In genomic region chr6:124585761-124586160, GRCm38 (mm10) we compare ENCODE assay signal across 20 mouse cellular contexts. TPM values are rescaled to one million over a fixed set of nuclear protein-coding genes. Genes with fewer than 3 reads are reported as not detected.
A peak's percentile ranks its signal among the peaks of the same experiment; 100 is the strongest.
DNase-seq lines count a peak whose midpoint lies in the region; ATAC-seq and TF ChIP-seq lines count a peak whose summit lies in the region.
"Had no signal": no experiment of that assay in that cellular context is flagged by ENCODE, and none has a peak within 500 bp of the region (broad histone marks: within the 10 kb centered on the region; RNA-seq: fewer than 3 reads in every experiment).

No protein-coding gene starts in this region.

- no peaks in the 10 kb centered on the region for H3K36me3 ChIP-seq in heart, embryonic 10.5 days
- H3K36me3 ChIP-seq in heart, postnatal 0 days (replicated peaks; ENCODE audit: control insufficient read depth, insufficient read depth, low read length) = no peaks in the 10 kb centered on the region
- H3K36me3 ChIP-seq in intestine, embryonic 16.5 days (ENCODE audit: control insufficient read depth, insufficient read depth, low read length) = no peaks in the 10 kb centered on the region
- H3K36me3 ChIP-seq: heart, embryonic 15.5 days; neural tube, embryonic 15.5 days had no signal

- no peak overlapping the region for H3K27ac ChIP-seq in heart, embryonic 10.5 days
- H3K27ac ChIP-seq in heart, postnatal 0 days (ENCODE audit: low read depth) = no peak overlapping the region
- no peak overlapping the region for H3K27ac ChIP-seq in intestine, embryonic 16.5 days (ENCODE audit: low read length)
- H3K27ac ChIP-seq: heart, embryonic 15.5 days; hindbrain, postnatal 0 days; liver, embryonic 14.5 days; neural tube, embryonic 15.5 days had no signal

- WGBS in heart, embryonic 10.5 days = 87% methylated on average over 3 of the region's 3 CpGs
- 76% methylated on average over 3 of the region's 3 CpGs for WGBS in heart, postnatal 0 days
- 82% methylated on average over 3 of the region's 3 CpGs for WGBS in intestine, embryonic 16.5 days

- H3K9ac ChIP-seq in heart, postnatal 0 days (replicated peaks; ENCODE audit: low read depth, low read length) = no peak overlapping the region
- no peak overlapping the region for H3K9ac ChIP-seq in intestine, embryonic 16.5 days (ENCODE audit: low read depth, low read length)
- H3K9ac ChIP-seq: heart, embryonic 15.5 days; liver, embryonic 14.5 days; neural tube, embryonic 15.5 days had no signal

- H3K4me2 ChIP-seq in heart, postnatal 0 days (ENCODE audit: low read depth, low read length) = no peak overlapping the region
- H3K4me2 ChIP-seq in intestine, embryonic 16.5 days (ENCODE audit: low read depth, low read length) = no peak overlapping the region
- H3K4me2 ChIP-seq: heart, embryonic 15.5 days; neural tube, embryonic 15.5 days had no signal

- TF ChIP-seq CTCF in heart, postnatal 0 days (IDR thresholded peaks at IDR 0.05; ENCODE audit: low read depth) = no peak

- no peaks in the 10 kb centered on the region for H3K9me3 ChIP-seq in heart, embryonic 10.5 days
- no peaks in the 10 kb centered on the region for H3K9me3 ChIP-seq in heart, postnatal 0 days (replicated peaks; ENCODE audit: control insufficient read depth, low read length)
- H3K9me3 ChIP-seq in intestine, embryonic 16.5 days (ENCODE audit: control insufficient read depth, low read length) = no peaks in the 10 kb centered on the region
- H3K9me3 ChIP-seq: heart, embryonic 15.5 days; neural tube, embryonic 15.5 days had no signal

- H3K27me3 ChIP-seq in heart, embryonic 10.5 days (ENCODE audit: insufficient read depth, poor library complexity, severe bottlenecking) = no peaks in the 10 kb centered on the region
- H3K27me3 ChIP-seq in heart, postnatal 0 days (ENCODE audit: control insufficient read depth, insufficient read depth, low read length) = no peaks in the 10 kb centered on the region
- H3K27me3 ChIP-seq in intestine, embryonic 16.5 days (replicated peaks; ENCODE audit: control insufficient read depth, insufficient read depth, low read length) = no peaks in the 10 kb centered on the region
- H3K27me3 ChIP-seq: heart, embryonic 15.5 days; neural tube, embryonic 15.5 days had no signal

- no peak overlapping the region for H3K4me3 ChIP-seq in heart, embryonic 10.5 days
- H3K4me3 ChIP-seq in heart, postnatal 0 days (ENCODE audit: low read depth, low read length) = no peak overlapping the region
- H3K4me3 ChIP-seq in intestine, embryonic 16.5 days (ENCODE audit: low read length) = no peak overlapping the region
- H3K4me3 ChIP-seq: heart, embryonic 15.5 days; neural tube, embryonic 15.5 days had no signal

- H3K4me1 ChIP-seq in heart, embryonic 10.5 days = no peaks in the 10 kb centered on the region
- no peaks in the 10 kb centered on the region for H3K4me1 ChIP-seq in heart, postnatal 0 days (ENCODE audit: control insufficient read depth, insufficient read depth)
- no peaks in the 10 kb centered on the region for H3K4me1 ChIP-seq in intestine, embryonic 16.5 days (ENCODE audit: control insufficient read depth, insufficient read depth, low read length)
- H3K4me1 ChIP-seq: heart, embryonic 15.5 days; neural tube, embryonic 15.5 days had no signal

- DNase-seq in heart, adult 11 months = peak; percentile 92
- no peak for DNase-seq in heart, embryonic 10.5 days (ENCODE audit: low spot score)
- DNase-seq in NIH3T3 (ENCODE audit: low read depth) = peak; percentile 19
- peak; percentile 92 for DNase-seq in adrenal gland, postnatal 36 days
- no peak for DNase-seq in heart, postnatal 0 days (ENCODE audit: low spot score)
- DNase-seq in retina, postnatal 1 day = no peak
- DNase-seq in cerebellum, adult 18-20 months = no peak
- DNase-seq: cerebellum, postnatal 25 days; kidney, adult 8-10 months; layer of hippocampus, postnatal 36 days; left cerebral cortex, postnatal 4 days; lung, postnatal 10 days; thymus, adult 18-20 months had no signal

- peak; percentile 36; the same call in 1 of the 2 replicates for ATAC-seq in heart, postnatal 0 days (ENCODE audit: insufficient read depth, low read depth)
- no peak for ATAC-seq in intestine, embryonic 16.5 days
- ATAC-seq: activated CD4-positive, CD25-positive, alpha-beta regulatory T cell, adult 4 months; hindbrain, postnatal 0 days had no signal

- TF ChIP-seq EP300 in heart, postnatal 0 days (IDR thresholded peaks at IDR 0.05; ENCODE audit: low read depth) = no peak

RNA-seq across cellular contexts. Expression of gene C1rb, which starts 15.7 kb away (rescaled TPM):
- not detected in 2 replicates for polyA plus RNA-seq in heart, embryonic 10.5 days (2016; fragmentation: Nextera tagmentation; extraction: Ambion mirVana)
- total RNA-seq in adrenal gland, postnatal 36 days (2021) = 1 to 10 TPM; 5.8 to 7.8 TPM
- not detected in 2 replicates for total RNA-seq in heart, postnatal 0 days (2014; rRNA removed; ENCODE audit: low replicate concordance)
- polyA plus RNA-seq in heart, postnatal 0 days (2015; fragmentation: Nextera tagmentation; extraction: Ambion mirVana) = not detected in 2 replicates
- polyA plus RNA-seq in intestine, embryonic 16.5 days (2015; fragmentation: Nextera tagmentation; extraction: Ambion mirVana) = not detected in 2 replicates
- total RNA-seq: hindbrain, postnatal 0 days; left cerebral cortex, postnatal 4 days had no signal
- polyA plus RNA-seq: activated CD4-positive, CD25-positive, alpha-beta regulatory T cell, adult 4 months; embryonic facial prominence, embryonic 11.5 days; heart, embryonic 15.5 days; hindbrain, postnatal 0 days; liver, embryonic 14.5 days; neural tube, embryonic 15.5 days had no signal

RNA-seq across cellular contexts. Expression of gene C1s1, which starts 43.6 kb away (rescaled TPM):
- 0.34 and 2.2 TPM in 2 replicates for polyA plus RNA-seq in heart, embryonic 10.5 days (2016; fragmentation: Nextera tagmentation; extraction: Ambion mirVana)
- total RNA-seq in adrenal gland, postnatal 36 days (2021) = 10 to 100 TPM; 46.2 to 61.5 TPM
- 1.1 and 7.0 TPM in 2 replicates for total RNA-seq in heart, postnatal 0 days (2014; rRNA removed; ENCODE audit: low replicate concordance)
- 2.7 and 3.7 TPM in 2 replicates for polyA plus RNA-seq in heart, postnatal 0 days (2015; fragmentation: Nextera tagmentation; extraction: Ambion mirVana)
- 6.3 and 6.6 TPM in 2 replicates for polyA plus RNA-seq in intestine, embryonic 16.5 days (2015; fragmentation: Nextera tagmentation; extraction: Ambion mirVana)
- polyA plus RNA-seq: activated CD4-positive, CD25-positive, alpha-beta regulatory T cell, adult 4 months had no signal

RNA-seq across cellular contexts. Expression of gene C1s2, which starts 50.1 kb away (rescaled TPM):
- 0.06 TPM in 1 of 2 replicates, not detected in the other for polyA plus RNA-seq in heart, embryonic 10.5 days (2016; fragmentation: Nextera tagmentation; extraction: Ambion mirVana)
- 1 to 10 TPM; 2.4 to 2.6 TPM for total RNA-seq in adrenal gland, postnatal 36 days (2021)
- total RNA-seq in heart, postnatal 0 days (2014; rRNA removed; ENCODE audit: low replicate concordance) = not detected in 2 replicates
- polyA plus RNA-seq in heart, postnatal 0 days (2015; fragmentation: Nextera tagmentation; extraction: Ambion mirVana) = 0.08 TPM in 1 of 2 replicates, not detected in the other
- polyA plus RNA-seq in intestine, embryonic 16.5 days (2015; fragmentation: Nextera tagmentation; extraction: Ambion mirVana) = 0.06 TPM in 1 of 2 replicates, not detected in the other
- total RNA-seq: hindbrain, postnatal 0 days had no signal
- polyA plus RNA-seq: activated CD4-positive, CD25-positive, alpha-beta regulatory T cell, adult 4 months; embryonic facial prominence, embryonic 11.5 days; heart, embryonic 15.5 days had no signal

Comparison
In these comparisons a context has a peak if more than half of its experiments do, and no peak if none do; other contexts are left out.
1. DNase-seq: peak in heart, adult 11 months (single experiment), NIH3T3 (single experiment) and adrenal gland, postnatal 36 days (2 of 2); none in heart, embryonic 10.5 days (single experiment), heart, postnatal 0 days (single experiment), retina, postnatal 1 day (single experiment) and cerebellum, adult 18-20 months (0 of 2).